Comparison of ENCODE assay signal across 30 mouse cellular contexts in the genomic region with DNA sequence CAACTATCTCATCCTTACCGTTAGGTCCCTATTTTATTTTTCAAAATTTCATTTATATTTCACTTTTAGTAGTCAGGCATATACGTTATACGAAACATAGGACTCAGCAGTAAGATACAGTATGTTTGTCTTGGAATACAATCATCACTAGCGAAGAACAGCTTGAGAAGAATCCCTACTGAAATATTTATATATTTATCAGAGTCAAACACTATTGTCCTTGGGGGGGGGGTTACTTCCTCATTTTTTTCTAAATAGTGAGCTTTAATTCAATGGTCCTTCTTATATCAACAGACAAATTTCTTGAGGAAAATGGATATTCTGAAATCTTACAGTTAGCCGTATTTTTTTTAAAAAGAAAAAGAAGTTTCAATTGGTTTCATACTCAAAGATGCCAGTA.
"Had no signal": no experiment of that assay in that cellular context is flagged by ENCODE, and none has a peak within 500 bp of the region (broad histone marks: within the 10 kb centered on the region; RNA-seq: fewer than 3 reads in every experiment).

No protein-coding gene starts in this region.

- H3K9me3 ChIP-seq: heart, embryonic 12.5 days; heart, embryonic 13.5 days; heart, embryonic 15.5 days; hindbrain, embryonic 10.5 days; hindbrain, embryonic 12.5 days; hindbrain, embryonic 13.5 days; hindbrain, embryonic 15.5 days; intestine, embryonic 15.5 days; kidney, embryonic 15.5 days had no signal

- H3K9ac ChIP-seq: heart, embryonic 12.5 days; heart, embryonic 13.5 days; heart, embryonic 15.5 days; hindbrain, embryonic 12.5 days; hindbrain, embryonic 13.5 days; hindbrain, embryonic 14.5 days; hindbrain, embryonic 15.5 days; intestine, embryonic 15.5 days; kidney, embryonic 15.5 days had no signal

- DNase-seq: heart, postnatal 10 days; heart, postnatal 14 days; heart, postnatal 36 days; heart, postnatal 4 days; kidney, adult 11 months; kidney, adult 18-20 months; kidney, adult 2 months; kidney, adult 8-10 months; kidney, adult 9 months; kidney, postnatal 10 days; kidney, postnatal 14 days; kidney, postnatal 25 days; kidney, postnatal 36 days; kidney, postnatal 4 days; layer of hippocampus, adult 9-11 months; layer of hippocampus, postnatal 36 days had no signal

- H3K27ac ChIP-seq: heart, embryonic 13.5 days; heart, embryonic 15.5 days; hindbrain, embryonic 10.5 days; hindbrain, embryonic 12.5 days; hindbrain, embryonic 13.5 days; hindbrain, embryonic 14.5 days; hindbrain, embryonic 15.5 days; hindbrain, postnatal 0 days; intestine, embryonic 15.5 days; kidney, embryonic 15.5 days; kidney, postnatal 0 days; layer of hippocampus, adult 2 months; left cerebral cortex, adult 2 months had no signal

- H3K4me1 ChIP-seq: hindbrain, embryonic 12.5 days; hindbrain, embryonic 15.5 days; kidney, embryonic 15.5 days had no signal

- H3K36me3 ChIP-seq: hindbrain, embryonic 12.5 days had no signal

- H3K27me3 ChIP-seq: heart, embryonic 12.5 days; heart, embryonic 13.5 days; heart, embryonic 15.5 days; hindbrain, embryonic 12.5 days; hindbrain, embryonic 13.5 days; hindbrain, embryonic 15.5 days; intestine, embryonic 15.5 days; kidney, embryonic 15.5 days had no signal

- H3K4me3 ChIP-seq: heart, embryonic 12.5 days; heart, embryonic 13.5 days; heart, embryonic 15.5 days; hindbrain, embryonic 10.5 days; hindbrain, embryonic 12.5 days; hindbrain, embryonic 13.5 days; hindbrain, embryonic 15.5 days; intestine, embryonic 15.5 days; kidney, embryonic 15.5 days; layer of hippocampus, adult 2 months; left cerebral cortex, adult 2 months had no signal
